Mouse (Mus musculus): ENCODE measurements around the gene Prm2. TPM values are rescaled to one million over a fixed set of nuclear protein-coding genes. Genes with fewer than 3 reads are reported as not detected.

Gene Prm2
- polyA plus RNA-seq, 1 experiment: 0.83 TPM

DNA sequence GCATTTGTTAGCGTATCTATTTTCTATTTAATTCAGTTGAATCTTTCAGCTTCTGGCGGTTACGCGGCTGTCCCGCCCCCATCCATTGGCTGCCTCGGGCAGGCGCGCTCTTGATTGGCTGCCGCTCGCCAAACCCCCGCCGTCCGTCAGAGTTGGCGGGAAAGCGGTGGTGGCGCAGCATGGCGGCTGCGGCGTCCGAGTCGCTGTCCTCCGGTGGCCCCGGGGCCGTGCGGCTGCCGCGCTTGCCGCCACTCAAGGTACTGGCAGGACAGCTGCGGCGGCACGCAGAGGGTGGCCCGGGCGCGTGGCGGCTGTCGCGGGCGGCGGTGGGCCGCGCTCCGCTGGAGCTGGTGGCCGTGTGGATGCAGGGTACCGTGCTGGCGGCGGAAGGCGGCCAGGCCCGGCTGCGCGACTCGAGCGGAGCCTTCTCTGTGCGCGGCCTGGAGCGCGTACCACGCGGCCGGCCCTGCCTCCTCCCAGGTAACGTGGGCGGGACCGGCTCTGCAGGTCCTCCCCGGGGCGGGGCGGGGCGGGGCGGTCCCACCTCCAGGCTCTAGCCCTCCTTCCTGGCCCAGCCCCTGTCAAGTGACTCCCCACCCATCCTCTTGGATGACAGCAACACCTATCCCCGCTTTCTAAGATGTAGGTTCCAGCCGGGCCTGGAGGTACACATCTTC lies 39.1 kb upstream of the Prm2 start, which contains the start of gene Rmi2:
Rmi2 (plus strand) TSS at position 149 of the 677 bp plus-strand sequence.
- DNase-seq: peak; percentile 85

DNA sequence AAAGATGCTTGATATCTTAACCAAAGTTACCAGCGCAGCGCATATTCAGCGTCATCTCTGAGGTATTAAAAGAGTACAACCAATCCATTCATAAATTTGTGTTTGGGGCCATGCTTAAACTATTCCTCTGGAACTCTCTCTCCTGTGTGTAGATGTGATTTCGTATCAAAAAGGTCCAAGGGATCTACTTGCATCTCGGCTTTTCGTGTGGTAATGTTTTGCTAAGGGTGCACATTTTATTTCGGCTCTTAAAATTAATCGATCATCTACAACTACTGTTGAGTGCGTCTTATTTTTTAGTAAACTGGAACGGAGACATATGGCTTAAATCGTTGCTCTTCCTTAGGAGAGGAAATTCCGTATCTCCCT lies 38.6 kb upstream of the Prm2 start:
- no peak for DNase-seq
- H3K4me1 ChIP-seq (ENCODE audit: control insufficient read depth, insufficient read depth, low read length): peaks cover 10% of the 10 kb centered on the region
- 2% methylated on average over 12 of the region's 12 CpGs for whole genome bisulfite sequencing
- TF ChIP-seq POLR2A (IDR thresholded peaks at IDR 0.05; ENCODE audit: borderline replicate concordance, extremely low read depth, low read depth, low read length): no peak
- no peak for TF ChIP-seq CTCF (IDR thresholded peaks at IDR 0.05; ENCODE audit: insufficient read depth, low read length)
- H3K4me3 ChIP-seq (replicated peaks; ENCODE audit: extremely low read depth, low read depth, low read length): no peak overlapping the region

More for the DNA sequence above, 39.1 kb upstream of the Prm2 start, which contains the start of gene Rmi2:
- Histone ChIP-seq H3K4me1 (ENCODE audit: control insufficient read depth, insufficient read depth, low read length) (peaks cover 10% of the 10 kb centered on the region), H3K4me3 (replicated peaks; ENCODE audit: extremely low read depth, low read depth, low read length) (peak within 1 kb of the TSS; percentile 55)
- TF ChIP-seq CTCF (IDR thresholded peaks at IDR 0.05; ENCODE audit: insufficient read depth, low read length) (no peak), POLR2A (IDR thresholded peaks at IDR 0.05; ENCODE audit: borderline replicate concordance, extremely low read depth, low read depth, low read length) (no peak)
- WGBS: 1% methylated on average over 69 of the region's 69 CpGs

DNA sequence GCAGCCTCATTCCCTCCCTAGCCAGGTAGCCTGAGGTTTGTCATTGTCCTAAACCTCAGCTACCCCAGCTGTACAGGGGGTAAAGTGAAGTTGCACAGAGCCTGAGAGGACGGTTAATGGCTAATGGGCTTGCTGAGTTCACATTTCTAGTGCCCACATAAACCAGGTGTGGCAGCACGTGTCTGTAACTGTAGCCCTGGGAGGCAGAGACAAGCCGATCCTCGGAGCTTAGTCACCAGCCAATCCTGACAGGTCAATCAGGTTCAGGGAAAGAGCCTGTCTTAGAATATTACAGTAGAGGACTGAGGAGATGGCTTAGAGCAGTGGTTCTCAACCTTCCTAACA lies 32.5 kb upstream of the Prm2 start:
- 80% methylated on average over 4 of the region's 4 CpGs for WGBS
- Histone ChIP-seq H3K4me1 (ENCODE audit: control insufficient read depth, insufficient read depth, low read length) (no peaks in the 10 kb centered on the region), H3K4me3 (replicated peaks; ENCODE audit: extremely low read depth, low read depth, low read length) (no peak overlapping the region)
- no peak for TF ChIP-seq POLR2A (IDR thresholded peaks at IDR 0.05; ENCODE audit: borderline replicate concordance, extremely low read depth, low read depth, low read length)
- no peak for TF ChIP-seq CTCF (IDR thresholded peaks at IDR 0.05; ENCODE audit: insufficient read depth, low read length)
- DNase-seq: no peak

DNA sequence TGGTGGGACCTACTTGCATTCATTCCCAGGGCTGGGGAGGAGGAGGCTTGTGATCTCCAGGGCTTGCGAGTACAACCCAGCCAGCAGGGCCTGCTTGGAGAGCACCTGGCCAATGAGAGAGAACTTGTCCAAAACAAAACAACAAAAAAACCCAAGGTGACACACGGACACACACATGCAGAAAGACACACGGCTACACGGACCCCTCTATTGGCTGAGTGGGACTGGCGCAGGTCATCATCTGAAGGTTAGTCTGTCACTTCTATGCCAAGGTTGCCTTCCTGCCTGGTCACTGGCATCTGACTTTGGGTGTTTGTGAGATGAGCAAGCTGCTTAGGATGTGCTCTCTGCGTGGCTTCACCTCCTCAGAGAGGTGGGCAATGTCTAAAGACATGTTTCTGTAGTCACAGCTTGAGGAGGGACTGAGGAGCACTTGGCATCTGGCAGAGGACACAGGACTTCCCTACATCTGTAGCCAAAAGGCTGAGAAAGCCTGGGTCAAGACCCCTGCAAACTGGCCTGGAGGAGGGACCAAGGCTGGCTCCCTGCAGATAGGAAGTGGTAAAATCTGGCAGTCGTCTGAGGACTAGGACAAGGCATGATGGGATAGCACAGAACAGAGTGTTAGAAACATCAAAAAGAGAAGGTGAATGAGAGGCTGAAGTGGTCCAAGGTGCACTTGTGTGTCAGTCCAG lies 32.0 kb upstream of the Prm2 start:
- DNase-seq: no peak
- TF ChIP-seq POLR2A (IDR thresholded peaks at IDR 0.05; ENCODE audit: borderline replicate concordance, extremely low read depth, low read depth, low read length) (no peak), CTCF (IDR thresholded peaks at IDR 0.05; ENCODE audit: insufficient read depth, low read length) (no peak)
- Histone ChIP-seq H3K4me1 (ENCODE audit: control insufficient read depth, insufficient read depth, low read length) (no peaks in the 10 kb centered on the region), H3K4me3 (replicated peaks; ENCODE audit: extremely low read depth, low read depth, low read length) (no peak overlapping the region)
- WGBS: 80% methylated on average over 7 of the region's 7 CpGs

DNA sequence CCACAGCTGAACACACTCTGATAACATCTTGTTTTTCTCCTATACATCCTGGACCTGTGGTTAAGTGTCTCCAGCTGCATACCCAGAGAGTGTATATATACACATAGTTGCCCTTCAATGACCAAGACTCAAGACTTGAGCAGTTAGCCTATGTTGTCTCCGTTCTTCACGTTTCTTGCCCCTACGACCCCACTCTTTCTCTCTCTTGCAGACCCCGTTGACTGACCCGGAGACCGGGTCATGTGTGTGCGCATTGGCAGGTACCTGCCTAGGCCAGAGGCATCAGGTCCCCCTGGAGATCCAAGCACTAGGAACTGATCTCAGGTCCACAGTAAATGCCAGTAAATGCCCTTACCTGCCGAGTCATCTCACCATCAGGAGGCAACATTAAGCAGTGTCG lies 31.3 kb upstream of the Prm2 start:
- Histone ChIP-seq H3K4me3 (replicated peaks; ENCODE audit: extremely low read depth, low read depth, low read length) (no peak overlapping the region), H3K4me1 (ENCODE audit: control insufficient read depth, insufficient read depth, low read length) (no peaks in the 10 kb centered on the region)
- no peak for TF ChIP-seq POLR2A (IDR thresholded peaks at IDR 0.05; ENCODE audit: borderline replicate concordance, extremely low read depth, low read depth, low read length)
- no peak for TF ChIP-seq CTCF (IDR thresholded peaks at IDR 0.05; ENCODE audit: insufficient read depth, low read length)
- DNase-seq: no peak
- WGBS: 88% methylated on average over 9 of the region's 9 CpGs

DNA sequence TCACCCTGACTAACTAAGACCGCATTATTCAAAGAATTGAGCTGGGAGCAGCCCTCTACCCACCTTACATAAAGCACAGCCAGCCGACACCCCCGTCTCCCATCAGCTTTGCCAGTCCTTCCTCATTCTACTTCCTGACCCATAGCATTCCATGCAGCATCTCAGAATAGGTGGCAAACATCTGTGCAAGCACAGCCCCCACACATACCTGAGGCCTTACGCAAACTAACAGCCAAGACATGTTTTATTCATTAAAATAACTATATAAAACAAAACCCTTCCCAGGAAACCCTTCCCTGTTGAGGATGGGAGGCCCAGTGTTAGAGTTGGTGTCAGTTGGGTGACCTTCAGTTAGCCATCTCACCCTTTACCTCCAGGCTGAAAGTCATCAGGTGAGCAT lies 29.9 kb upstream of the Prm2 start:
- Histone ChIP-seq H3K4me3 (replicated peaks; ENCODE audit: extremely low read depth, low read depth, low read length) (no peak overlapping the region), H3K4me1 (ENCODE audit: control insufficient read depth, insufficient read depth, low read length) (no peaks in the 10 kb centered on the region)
- WGBS: 84% methylated on average over 4 of the region's 4 CpGs
- no peak for DNase-seq
- TF ChIP-seq POLR2A (IDR thresholded peaks at IDR 0.05; ENCODE audit: borderline replicate concordance, extremely low read depth, low read depth, low read length): no peak
- TF ChIP-seq CTCF (IDR thresholded peaks at IDR 0.05; ENCODE audit: insufficient read depth, low read length): no peak

DNA sequence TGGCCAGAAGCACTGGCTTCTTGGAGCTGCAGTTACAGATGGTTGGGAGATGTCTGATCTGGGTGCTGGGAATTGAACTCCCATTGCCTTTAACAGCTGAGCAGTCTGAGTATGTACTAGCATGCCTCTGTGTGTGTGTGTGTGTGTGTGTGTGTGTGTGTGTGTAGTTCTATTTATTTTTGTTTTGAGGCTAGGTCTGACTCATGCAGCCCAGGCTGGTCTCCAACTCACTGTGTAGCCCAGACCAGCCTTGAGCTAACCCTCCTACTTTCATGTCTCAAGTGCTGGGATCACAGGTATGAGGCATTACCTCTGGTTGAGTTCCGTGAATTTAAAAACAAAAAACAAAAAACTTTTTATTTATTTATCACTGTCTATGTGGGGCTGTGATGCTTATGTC lies 28.6 kb upstream of the Prm2 start:
- no peak for DNase-seq
- Histone ChIP-seq H3K4me3 (replicated peaks; ENCODE audit: extremely low read depth, low read depth, low read length) (no peak overlapping the region), H3K4me1 (ENCODE audit: control insufficient read depth, insufficient read depth, low read length) (no peaks in the 10 kb centered on the region)
- TF ChIP-seq CTCF (IDR thresholded peaks at IDR 0.05; ENCODE audit: insufficient read depth, low read length) (no peak), POLR2A (IDR thresholded peaks at IDR 0.05; ENCODE audit: borderline replicate concordance, extremely low read depth, low read depth, low read length) (no peak)
- WGBS: 79% methylated on average over 1 of the region's 1 CpGs

DNA sequence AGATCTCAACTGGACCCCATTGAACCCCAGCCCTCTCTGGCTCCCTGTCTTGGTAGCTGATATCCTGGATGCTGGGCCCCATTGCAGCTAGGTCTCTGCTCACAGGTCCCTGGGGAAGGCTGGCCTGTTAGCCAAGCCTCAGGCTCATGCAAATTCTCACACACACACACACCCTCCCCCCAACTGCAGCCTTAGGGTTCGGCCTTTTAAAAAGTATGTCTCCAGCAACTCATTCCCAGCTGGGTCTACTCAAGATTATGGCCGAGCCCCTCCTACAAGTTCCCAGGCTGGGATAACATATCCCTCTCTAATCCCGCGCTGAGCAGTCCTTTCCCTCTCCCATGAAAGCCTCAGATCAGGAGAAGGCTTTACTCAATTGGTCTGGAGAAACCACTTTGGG lies 25.5 kb upstream of the Prm2 start:
- DNase-seq: no peak
- Histone ChIP-seq H3K4me1 (ENCODE audit: control insufficient read depth, insufficient read depth, low read length) (no peaks in the 10 kb centered on the region), H3K4me3 (replicated peaks; ENCODE audit: extremely low read depth, low read depth, low read length) (no peak overlapping the region)
- 80% methylated on average over 4 of the region's 4 CpGs for WGBS
- TF ChIP-seq CTCF (IDR thresholded peaks at IDR 0.05; ENCODE audit: insufficient read depth, low read length) (no peak), POLR2A (IDR thresholded peaks at IDR 0.05; ENCODE audit: borderline replicate concordance, extremely low read depth, low read depth, low read length) (no peak)

DNA sequence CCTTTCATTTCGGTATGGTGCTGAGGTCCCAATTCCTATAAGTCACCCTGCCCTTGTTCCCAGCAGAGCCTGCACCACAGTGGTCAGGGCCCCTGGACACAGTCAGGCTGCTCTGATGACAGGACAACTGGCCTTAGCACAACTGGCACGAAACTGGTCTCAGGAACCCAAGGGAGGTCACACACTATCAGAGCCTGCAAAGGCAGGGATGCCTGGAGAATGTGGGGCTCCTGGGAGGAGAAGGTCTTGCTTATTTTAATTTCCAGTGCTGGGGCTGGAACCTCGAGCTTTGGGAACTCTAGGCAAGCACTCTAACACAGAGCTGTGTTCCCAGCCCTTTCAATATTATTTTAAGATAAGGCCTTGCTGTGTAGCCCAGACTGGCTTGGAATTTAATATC lies 24.0 kb upstream of the Prm2 start:
- no peak for TF ChIP-seq POLR2A (IDR thresholded peaks at IDR 0.05; ENCODE audit: borderline replicate concordance, extremely low read depth, low read depth, low read length)
- no peak for TF ChIP-seq CTCF (IDR thresholded peaks at IDR 0.05; ENCODE audit: insufficient read depth, low read length)
- DNase-seq: no peak
- Histone ChIP-seq H3K4me1 (ENCODE audit: control insufficient read depth, insufficient read depth, low read length) (no peaks in the 10 kb centered on the region), H3K4me3 (replicated peaks; ENCODE audit: extremely low read depth, low read depth, low read length) (no peak overlapping the region)
- WGBS: 69% methylated on average over 3 of the region's 3 CpGs

DNA sequence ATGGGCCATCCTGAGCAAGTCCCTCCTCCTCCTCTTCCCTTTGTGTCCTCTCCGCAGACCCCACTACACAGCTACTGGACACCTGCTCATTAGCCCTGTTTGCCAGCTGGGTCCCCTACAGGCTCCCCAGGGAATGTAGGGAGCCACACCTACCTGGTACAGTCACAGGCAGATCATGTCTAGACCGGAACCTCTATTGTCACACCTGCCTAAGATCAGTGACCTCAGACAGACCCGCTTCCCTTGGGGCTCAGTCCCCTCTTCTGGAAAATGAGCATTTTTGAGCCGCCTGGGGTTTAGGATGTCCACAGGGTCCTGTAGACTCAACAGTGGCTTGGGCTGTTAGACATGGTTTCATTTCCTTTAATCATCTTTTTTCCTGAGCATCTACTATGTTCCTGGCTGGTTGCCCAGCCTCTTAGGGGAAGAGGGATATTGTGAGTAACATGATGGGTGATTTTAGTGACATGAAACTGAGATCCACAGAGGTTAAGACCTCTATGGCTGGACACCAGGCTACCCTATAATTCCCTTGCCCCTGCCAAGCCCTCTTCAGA lies 22.7 kb upstream of the Prm2 start:
- DNase-seq: no peak
- 0 out of 2 replicates have a peak, but pooled peaks cover 2% of the 10 kb centered on the region for H3K4me1 ChIP-seq (ENCODE audit: control insufficient read depth, insufficient read depth, low read length)

More for the DNA sequence above, 22.7 kb upstream of the Prm2 start:
- TF ChIP-seq POLR2A (IDR thresholded peaks at IDR 0.05; ENCODE audit: borderline replicate concordance, extremely low read depth, low read depth, low read length) (no peak), CTCF (IDR thresholded peaks at IDR 0.05; ENCODE audit: insufficient read depth, low read length) (no peak)
- WGBS: 75% methylated on average over 4 of the region's 4 CpGs
- H3K4me3 ChIP-seq (replicated peaks; ENCODE audit: extremely low read depth, low read depth, low read length): no peak overlapping the region
